Mouse (Mus musculus) megakaryocyte, adult 5-6 weeks (primary cell): Measurements from ENCODE around the gene Snx12. TPM values are rescaled to one million over a fixed set of nuclear protein-coding genes. Genes with fewer than 3 reads are reported as not detected.
"Not testable (repeated sequence)": the region's sequence is repeated elsewhere in the genome, so short reads cannot be mapped to it uniquely, and the experiment has no call there.

ENCODE experiments used
- ATAC-seq: 2 replicates; pipeline ENCODE4 v1.8.0; 2016; ENCODE audit warnings: mild to moderate bottlenecking, inconsistent platforms; ENCODE audit not compliant: poor library complexity, severe bottlenecking
- total RNA-seq, 2 experiments: library from RNA; stranded (forward) in 1 of 2; stranded (reverse) in 1 of 2; fragments of 153-499, 151-499 nt in 1 of 2; fragments of 221-1000, 200-1000 nt in 1 of 2; gene quantifications; 2 replicates each; pipeline versions ENCODE4 v1.2.3 to v1.2.4; 2015 to 2017

Gene Snx12
- total RNA-seq, 2 experiments from 2014 or later: 36.3 to 57.1 TPM

- no peak for ATAC-seq
These were observed 74.9 kb downstream of the Snx12 start for GRCm38 (mm10) chrX:101147506-101147905.

- peak; percentile 87 for ATAC-seq
These were observed 90.2 kb downstream of the Snx12 start for GRCm38 (mm10) chrX:101131992-101132791.

- peak; percentile 78 for ATAC-seq
These were observed 91.4 kb downstream of the Snx12 start for GRCm38 (mm10) chrX:101131001-101131400.

GRCm38 (mm10) chrX:101128559-101128958 is 93.8 kb downstream of the Snx12 start:
- no peak; the same call in 1 of the 2 replicates for ATAC-seq

- no peak for ATAC-seq
These were observed 95.4 kb downstream of the Snx12 start for GRCm38 (mm10) chrX:101126977-101127376.

DNA sequence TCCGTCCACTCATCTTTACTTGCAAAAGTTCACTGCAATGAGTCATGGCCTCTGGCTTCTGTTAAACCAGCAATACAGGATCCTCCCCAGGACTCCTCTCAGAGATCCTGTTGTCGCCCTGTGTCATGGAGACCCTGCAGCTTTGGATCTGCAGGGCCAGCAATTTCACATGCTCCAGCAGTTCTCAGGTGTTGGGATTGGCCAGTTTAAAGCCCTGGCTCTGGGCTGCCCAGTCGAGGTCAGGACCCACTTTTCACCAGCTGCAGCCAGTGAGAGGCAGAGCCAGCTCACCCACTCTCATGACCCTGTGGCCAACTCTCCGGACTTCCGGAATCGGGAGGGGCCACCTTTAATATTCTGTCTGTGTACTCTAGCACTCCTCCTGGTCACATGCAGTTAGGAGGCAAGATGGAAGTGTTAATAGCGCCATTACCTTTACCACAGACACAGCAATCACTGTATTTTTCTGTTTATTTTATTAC is 95.8 kb downstream of the Snx12 start:
- ATAC-seq: no peak

DNA sequence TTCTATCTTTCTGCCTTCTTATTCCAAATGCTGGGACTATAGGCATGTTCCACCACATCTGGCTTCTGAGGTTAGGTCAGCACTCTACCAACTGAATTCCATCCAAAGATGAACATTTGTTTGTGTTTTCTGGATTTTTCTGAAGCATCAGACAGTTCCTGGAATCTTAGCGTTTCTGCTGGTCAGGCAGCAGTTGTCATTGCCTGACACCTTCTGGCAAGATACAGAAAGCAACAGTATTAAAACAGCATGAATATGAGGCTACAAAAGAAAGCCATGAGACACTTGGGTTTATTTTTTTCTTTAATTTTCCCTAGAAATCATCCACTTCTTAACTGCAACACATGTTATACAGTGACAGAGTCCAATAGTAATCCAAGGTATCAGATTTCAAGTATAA is 101.8 kb downstream of the Snx12 start:
- no peak for ATAC-seq

GRCm38 (mm10) chrX:101085920-101086319 is 136.4 kb downstream of the Snx12 start, which contains the start of gene Slc7a3:
Slc7a3 (minus strand) TSS chrX:101086020.
- ATAC-seq: no peak

GRCm38 (mm10) chrX:101085211-101085610 is 137.2 kb downstream of the Snx12 start:
- ATAC-seq: not testable (repeated sequence)

- ATAC-seq: no peak
These were observed 138.2 kb downstream of the Snx12 start for GRCm38 (mm10) chrX:101084192-101084591.

- ATAC-seq: no peak
These were observed 157.1 kb downstream of the Snx12 start for GRCm38 (mm10) chrX:101065245-101065644.

DNA sequence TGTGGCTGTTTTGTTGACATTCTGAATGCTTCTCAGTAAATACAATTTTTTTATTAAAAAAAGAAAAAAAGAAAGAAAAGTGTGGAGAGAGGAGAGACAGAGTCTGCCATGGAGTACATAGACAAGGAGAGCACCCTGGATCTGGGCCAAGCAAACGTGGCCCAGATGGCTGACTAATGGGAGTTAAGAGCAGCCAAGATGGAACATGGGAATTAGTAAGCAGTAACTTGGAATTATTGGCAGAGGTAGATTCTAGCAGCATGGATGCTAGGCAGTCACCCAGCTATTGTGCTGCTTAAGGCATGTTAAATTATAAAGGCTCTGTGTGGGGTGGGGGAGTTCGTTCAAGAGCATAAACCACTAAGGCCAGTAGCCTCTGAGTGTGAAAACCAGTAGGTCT is 158.9 kb downstream of the Snx12 start:
- no peak for ATAC-seq

DNA sequence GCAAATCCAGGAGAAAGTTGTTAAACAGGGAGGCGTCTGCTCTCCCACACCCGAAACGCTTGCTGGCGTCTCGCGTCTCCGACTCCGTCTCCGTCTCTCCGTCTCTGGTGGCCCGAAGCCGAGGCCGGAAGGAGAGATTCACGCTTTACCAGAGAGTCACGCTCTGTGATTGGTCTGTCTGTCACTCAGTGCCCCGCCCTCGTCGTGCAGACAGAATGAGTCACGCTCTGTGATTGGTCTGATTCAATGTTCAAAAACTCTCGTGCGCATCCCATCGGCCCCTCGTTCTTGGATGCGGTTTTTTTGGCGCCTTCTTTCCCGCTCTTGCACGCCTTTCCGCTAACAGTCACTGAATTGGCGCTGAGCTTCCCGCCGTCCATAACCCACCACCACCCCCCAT is 162.8 kb downstream of the Snx12 start, which contains the start of gene Tex11:
Gene Tex11, minus strand, starts transcription at position 127 of the 400 bp plus-strand sequence.
- ATAC-seq: no peak

Other genes starting within 250 kb of the Snx12 start
- 0.49 and 1.0 TPM in 2 replicates for gene Tex11, start 162.9 kb downstream of the Snx12 start, total RNA-seq (2015)
- 0.48 and 0.69 TPM in 2 replicates for gene Tex11, start 162.9 kb downstream of the Snx12 start, total RNA-seq (2017)
- not detected in 2 replicates for gene Slc7a3, start 136.5 kb downstream of the Snx12 start, total RNA-seq (2015)
- not detected in 2 replicates for gene Slc7a3, start 136.5 kb downstream of the Snx12 start, total RNA-seq (2017)
- 2.6 and 3.0 TPM in 2 replicates for gene Foxo4, start 32.0 kb upstream of the Snx12 start, total RNA-seq (2015)
- 8.2 and 9.2 TPM in 2 replicates for gene Foxo4, start 32.0 kb upstream of the Snx12 start, total RNA-seq (2017)
- 1.0 TPM in 1 of 2 replicates, not detected in the other for gene Gm614, start 41.4 kb upstream of the Snx12 start, total RNA-seq (2015)
- not detected in 2 replicates for gene Gm614, start 41.4 kb upstream of the Snx12 start, total RNA-seq (2017)
- gene Il2rg, start 45.7 kb upstream of the Snx12 start, total RNA-seq (2015): 47.4 and 60.1 TPM in 2 replicates
- gene Il2rg, start 45.7 kb upstream of the Snx12 start, total RNA-seq (2017): 35.2 and 64.5 TPM in 2 replicates
- not detected in 2 replicates for gene Gm20489, start 46.5 kb upstream of the Snx12 start, total RNA-seq (2015)
- not detected in 2 replicates for gene Gm20489, start 46.5 kb upstream of the Snx12 start, total RNA-seq (2017)
- 46.8 and 63.7 TPM in 2 replicates for gene Med12, start 51.5 kb upstream of the Snx12 start, total RNA-seq (2015)
- 28.7 and 37.4 TPM in 2 replicates for gene Med12, start 51.5 kb upstream of the Snx12 start, total RNA-seq (2017)
- gene Nlgn3, start 76.6 kb upstream of the Snx12 start, total RNA-seq (2015): 0.04 TPM in 1 of 2 replicates, not detected in the other
- not detected in 2 replicates for gene Nlgn3, start 76.6 kb upstream of the Snx12 start, total RNA-seq (2017)
- not detected in 2 replicates for gene Gjb1, start 153.8 kb upstream of the Snx12 start, total RNA-seq (2015)
- gene Gjb1, start 153.8 kb upstream of the Snx12 start, total RNA-seq (2017): not detected in 2 replicates
- 19.2 and 35.4 TPM in 2 replicates for gene Zmym3, start 198.3 kb upstream of the Snx12 start, total RNA-seq (2015)
- gene Zmym3, start 198.3 kb upstream of the Snx12 start, total RNA-seq (2017): 12.6 and 20.2 TPM in 2 replicates
- gene Nono, start 206.8 kb upstream of the Snx12 start, total RNA-seq (2015): 190 and 195 TPM in 2 replicates
- gene Nono, start 206.8 kb upstream of the Snx12 start, total RNA-seq (2017): 374 and 382 TPM in 2 replicates
- gene Itgb1bp2, start 226.5 kb upstream of the Snx12 start, total RNA-seq (2015): 0.11 and 1.5 TPM in 2 replicates
- gene Itgb1bp2, start 226.5 kb upstream of the Snx12 start, total RNA-seq (2017): 0.29 and 1.2 TPM in 2 replicates